Mouse (Mus musculus) intestine, embryonic 14.5 days (tissue): ENCODE measurements around the gene Ikzf3. TPM values are rescaled to one million over a fixed set of nuclear protein-coding genes. Genes with fewer than 3 reads are reported as not detected.
A peak's percentile ranks its signal among the peaks of the same experiment; 100 is the strongest.

Experiments
- ATAC-seq: fragments of 200-750 bp; cut with Nextera tagmentation; replicated peaks from 2 replicates; pipeline ENCODE4 v1.8.0; 2017; ENCODE audit warnings: low read depth, moderate number of reproducible peaks, moderate TSS enrichment, moderate library complexity; ENCODE audit not compliant: low FRiP score, low TSS enrichment
- DNase-seq: peaks from one replicate; pipeline ENCODE4 v3.0.0-alpha.2; 2018; ENCODE audit warnings: low spot score
- H3K27ac ChIP-seq: fragments of 300-500 bp; sonication (generic); 2 replicates; pipeline ENCODE4 v1.5.1; 2014; ENCODE audit warnings: low read depth, mild to moderate bottlenecking, control low read depth
- H3K27me3 ChIP-seq: fragments of 300-500 bp; sonication (generic); replicated peaks from 2 replicates; pipeline ENCODE4 v1.6.1; 2014; ENCODE audit warnings: low read length, control low read depth; ENCODE audit not compliant: control insufficient read depth, insufficient read depth
- H3K36me3 ChIP-seq: fragments of 300-500 bp; sonication (generic); 2 replicates; pipeline ENCODE4 v1.6.1; 2014; ENCODE audit warnings: low read length, control low read depth; ENCODE audit not compliant: control insufficient read depth, insufficient read depth
- H3K4me1 ChIP-seq: fragments of 300-500 bp; sonication (generic); replicated peaks from 2 replicates; pipeline ENCODE4 v1.6.1; 2014; ENCODE audit warnings: low read length, control low read depth, mixed read lengths; ENCODE audit not compliant: control insufficient read depth, insufficient read depth
- H3K4me2 ChIP-seq: fragments of 300-500 bp; sonication (generic); 2 replicates; pipeline ENCODE4 v1.6.1; 2014; ENCODE audit warnings: low read length
- H3K4me3 ChIP-seq: fragments of 300-500 bp; sonication (generic); 2 replicates; pipeline ENCODE4 v1.5.1; 2014; ENCODE audit warnings: low read depth, low read length, control low read depth, mixed read lengths
- H3K9ac ChIP-seq: fragments of 300-500 bp; sonication (generic); 2 replicates; pipeline ENCODE4 v1.6.1; 2014; ENCODE audit warnings: mild to moderate bottlenecking, low read length
- H3K9me3 ChIP-seq: fragments of 300-500 bp; sonication (generic); 2 replicates; pipeline ENCODE4 v1.6.1; 2016; ENCODE audit warnings: low read length, control low read depth; ENCODE audit not compliant: control insufficient read depth
- WGBS: fragments of 180-500 bp; shearing (Covaris S2); extraction: QIAGEN DNeasy Blood & Tissue Kit; methylation state at CpG from one replicate; pipeline ENCODE4 v1.1.7; 2014; 5-methylcytosine and 5-hydroxymethylcytosine counted together
- polyA plus RNA-seq: library from polyadenylated mRNA; unstranded; fragments of >200 nt; fragmentation: Nextera tagmentation; extraction: Ambion mirVana; gene quantifications from 2 replicates; pipeline ENCODE4 v1.2.1, GENCODE M21; 2014

The Ikzf3 gene
- polyA plus RNA-seq, 1 experiment from 2014 or later: 0.19 TPM

DNA sequence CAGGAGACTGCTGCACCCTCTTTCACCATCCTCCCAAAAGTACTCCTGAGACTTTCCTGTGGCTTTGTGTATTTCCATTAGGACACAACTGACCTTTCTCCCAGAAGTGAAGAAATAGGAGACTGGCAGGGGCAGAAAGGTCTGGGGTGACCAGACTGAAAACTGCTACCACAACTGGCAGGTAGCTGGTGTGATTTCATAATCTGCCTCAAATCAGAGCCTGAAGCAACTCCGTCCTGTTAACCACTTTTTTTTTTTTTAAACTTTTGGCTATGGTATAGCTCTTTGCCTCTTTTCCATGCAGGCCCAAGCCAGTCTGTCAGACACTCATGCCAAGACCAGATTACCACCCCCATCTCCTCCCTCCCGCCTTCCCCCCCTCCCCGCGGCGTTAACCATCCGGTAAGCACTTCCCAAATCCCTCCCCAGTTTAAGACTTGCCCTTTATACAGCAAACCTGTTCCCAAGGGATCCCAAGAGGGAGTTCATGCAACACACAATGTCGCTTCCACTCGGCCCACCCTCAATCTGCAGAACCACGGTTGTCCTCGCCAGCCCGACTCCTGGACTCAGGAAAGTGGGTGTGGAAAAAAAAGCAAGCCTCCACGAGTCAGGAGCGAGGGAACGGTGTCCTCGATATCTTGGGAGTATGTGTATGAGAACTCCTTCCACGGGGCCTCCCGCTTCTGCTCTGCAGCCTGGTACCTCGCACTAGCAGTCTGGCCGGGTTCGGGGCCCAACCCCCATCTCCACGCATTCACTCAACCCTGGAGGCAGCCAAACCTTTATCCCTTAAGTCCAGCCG is 40.5 kb upstream of the Ikzf3 start:
- WGBS: 2% methylated on average over 22 of the region's 22 CpGs
- H3K27me3 ChIP-seq: no peaks in the 10 kb centered on the region
- peak overlapping the region; percentile 73 for H3K9ac ChIP-seq
- peaks cover 40% of the 10 kb centered on the region for H3K4me1 ChIP-seq
- peaks cover 15% of the 10 kb centered on the region for H3K36me3 ChIP-seq
- peak overlapping the region; percentile 83 for H3K4me3 ChIP-seq
- peak; percentile 71 for DNase-seq
- H3K9me3 ChIP-seq: no peaks in the 10 kb centered on the region
- peak overlapping the region; percentile 59 for H3K4me2 ChIP-seq
- H3K27ac ChIP-seq: peak overlapping the region; percentile 84; the same call in 1 of the 2 replicates
- ATAC-seq: peak; percentile 26

DNA sequence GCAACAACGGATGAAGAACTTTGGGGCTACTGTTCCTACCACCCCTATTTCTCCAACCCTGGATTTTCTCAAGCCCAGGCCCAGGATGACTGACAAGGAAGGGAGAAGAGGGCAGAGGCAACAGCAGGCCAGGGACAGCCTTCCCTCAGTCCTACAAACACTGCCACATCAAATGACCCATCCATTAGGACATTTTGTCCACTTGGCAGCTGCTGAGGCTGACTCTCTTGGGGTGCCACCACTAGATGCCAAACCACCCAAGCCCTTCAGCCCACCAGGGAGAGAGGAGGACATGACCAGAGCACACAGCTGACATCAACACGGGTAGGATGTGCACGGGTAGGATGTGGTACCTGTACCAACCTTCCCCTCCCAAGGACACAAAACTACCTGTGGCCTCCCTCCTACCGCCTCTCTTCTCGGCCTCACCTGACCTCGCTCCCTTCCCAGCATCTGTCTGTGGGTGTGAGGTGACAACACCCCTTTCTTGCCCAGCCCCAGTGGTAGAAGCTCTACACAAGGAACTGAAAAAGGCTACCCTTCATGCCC is 38.9 kb upstream of the Ikzf3 start:
- H3K27ac ChIP-seq: no peak overlapping the region
- DNase-seq: no peak
- H3K4me3 ChIP-seq: no peak overlapping the region
- peaks cover 20% of the 10 kb centered on the region for H3K36me3 ChIP-seq
- no peaks in the 10 kb centered on the region for H3K9me3 ChIP-seq
- peaks cover 31% of the 10 kb centered on the region for H3K4me1 ChIP-seq
- no peak for ATAC-seq
- WGBS: 92% methylated on average over 6 of the region's 6 CpGs
- no peak overlapping the region for H3K4me2 ChIP-seq
- no peak overlapping the region for H3K9ac ChIP-seq
- H3K27me3 ChIP-seq: no peaks in the 10 kb centered on the region

- Histone ChIP-seq H3K9ac (no peak overlapping the region), H3K27ac (no peak overlapping the region), H3K4me2 (no peak overlapping the region), H3K4me1 (peaks cover 31% of the 10 kb centered on the region), H3K36me3 (peaks cover 20% of the 10 kb centered on the region), H3K4me3 (no peak overlapping the region), H3K9me3 (no peaks in the 10 kb centered on the region), H3K27me3 (no peaks in the 10 kb centered on the region)
- 60% methylated on average over 1 of the region's 1 CpGs for WGBS
- no peak for ATAC-seq
- no peak for DNase-seq
These were observed 38.3 kb upstream of the Ikzf3 start for GRCm38 (mm10) chr11:98584146-98584545.

GRCm38 (mm10) chr11:98583571-98583970 is 37.7 kb upstream of the Ikzf3 start:
- H3K4me2 ChIP-seq: no peak overlapping the region
- DNase-seq (no peak), ATAC-seq (no peak)
- H3K27ac ChIP-seq: no peak overlapping the region
- H3K9me3 ChIP-seq: no peaks in the 10 kb centered on the region
- H3K4me3 ChIP-seq: no peak overlapping the region
- H3K36me3 ChIP-seq: peaks cover 20% of the 10 kb centered on the region
- H3K4me1 ChIP-seq: peaks cover 27% of the 10 kb centered on the region
- no peak overlapping the region for H3K9ac ChIP-seq
- WGBS: 16% methylated on average over 3 of the region's 3 CpGs
- no peaks in the 10 kb centered on the region for H3K27me3 ChIP-seq

- WGBS: 93% methylated on average over 3 of the region's 3 CpGs
- no peak overlapping the region for H3K9ac ChIP-seq
- peaks cover 23% of the 10 kb centered on the region for H3K4me1 ChIP-seq
- no peaks in the 10 kb centered on the region for H3K9me3 ChIP-seq
- H3K36me3 ChIP-seq: peaks cover 20% of the 10 kb centered on the region
- H3K4me3 ChIP-seq: no peak overlapping the region
- H3K4me2 ChIP-seq: no peak overlapping the region
- no peak for ATAC-seq
- no peak for DNase-seq
- no peak overlapping the region for H3K27ac ChIP-seq
- H3K27me3 ChIP-seq: no peaks in the 10 kb centered on the region
These were observed 37.4 kb upstream of the Ikzf3 start for GRCm38 (mm10) chr11:98583265-98583552.

GRCm38 (mm10) chr11:98582551-98583264 is 36.9 kb upstream of the Ikzf3 start:
- no peaks in the 10 kb centered on the region for H3K9me3 ChIP-seq
- H3K9ac ChIP-seq: no peak overlapping the region
- no peaks in the 10 kb centered on the region for H3K27me3 ChIP-seq
- peaks cover 20% of the 10 kb centered on the region for H3K36me3 ChIP-seq
- H3K4me2 ChIP-seq: no peak overlapping the region
- no peak for DNase-seq
- H3K4me1 ChIP-seq: peaks cover 18% of the 10 kb centered on the region
- no peak overlapping the region for H3K27ac ChIP-seq
- no peak for ATAC-seq
- 85% methylated on average over 12 of the region's 12 CpGs for WGBS
- no peak overlapping the region for H3K4me3 ChIP-seq

GRCm38 (mm10) chr11:98582030-98582388 is 36.2 kb upstream of the Ikzf3 start:
- ATAC-seq: no peak
- Histone ChIP-seq H3K4me3 (no peak overlapping the region), H3K4me2 (no peak overlapping the region)

GRCm38 (mm10) chr11:98581286-98582029 is 35.6 kb upstream of the Ikzf3 start:
- Histone ChIP-seq H3K4me2 (no peak overlapping the region), H3K9ac (no peak overlapping the region), H3K4me3 (no peak overlapping the region), H3K27ac (0 out of 2 replicates have a peak overlapping the region, but pooled peaks have one; percentile 16), H3K4me1 (peaks cover 15% of the 10 kb centered on the region), H3K9me3 (no peaks in the 10 kb centered on the region), H3K27me3 (no peaks in the 10 kb centered on the region), H3K36me3 (peaks cover 20% of the 10 kb centered on the region)
- no peak for ATAC-seq
- DNase-seq: no peak
- WGBS: 77% methylated on average over 17 of the region's 17 CpGs

More at GRCm38 (mm10) chr11:98582030-98582388, 36.2 kb upstream of the Ikzf3 start:
- no peak for DNase-seq
- Histone ChIP-seq H3K27ac (no peak overlapping the region), H3K36me3 (peaks cover 20% of the 10 kb centered on the region), H3K27me3 (no peaks in the 10 kb centered on the region), H3K9me3 (no peaks in the 10 kb centered on the region), H3K4me1 (peaks cover 15% of the 10 kb centered on the region), H3K9ac (no peak overlapping the region)
- WGBS: 89% methylated on average over 8 of the region's 8 CpGs
